Mouse (Mus musculus): ENCODE measurements around the gene Tmem256. TPM values are rescaled to one million over a fixed set of nuclear protein-coding genes. Genes with fewer than 3 reads are reported as not detected.

The Tmem256 gene
- polyA plus RNA-seq, 1 experiment, result 72.1 TPM

DNA sequence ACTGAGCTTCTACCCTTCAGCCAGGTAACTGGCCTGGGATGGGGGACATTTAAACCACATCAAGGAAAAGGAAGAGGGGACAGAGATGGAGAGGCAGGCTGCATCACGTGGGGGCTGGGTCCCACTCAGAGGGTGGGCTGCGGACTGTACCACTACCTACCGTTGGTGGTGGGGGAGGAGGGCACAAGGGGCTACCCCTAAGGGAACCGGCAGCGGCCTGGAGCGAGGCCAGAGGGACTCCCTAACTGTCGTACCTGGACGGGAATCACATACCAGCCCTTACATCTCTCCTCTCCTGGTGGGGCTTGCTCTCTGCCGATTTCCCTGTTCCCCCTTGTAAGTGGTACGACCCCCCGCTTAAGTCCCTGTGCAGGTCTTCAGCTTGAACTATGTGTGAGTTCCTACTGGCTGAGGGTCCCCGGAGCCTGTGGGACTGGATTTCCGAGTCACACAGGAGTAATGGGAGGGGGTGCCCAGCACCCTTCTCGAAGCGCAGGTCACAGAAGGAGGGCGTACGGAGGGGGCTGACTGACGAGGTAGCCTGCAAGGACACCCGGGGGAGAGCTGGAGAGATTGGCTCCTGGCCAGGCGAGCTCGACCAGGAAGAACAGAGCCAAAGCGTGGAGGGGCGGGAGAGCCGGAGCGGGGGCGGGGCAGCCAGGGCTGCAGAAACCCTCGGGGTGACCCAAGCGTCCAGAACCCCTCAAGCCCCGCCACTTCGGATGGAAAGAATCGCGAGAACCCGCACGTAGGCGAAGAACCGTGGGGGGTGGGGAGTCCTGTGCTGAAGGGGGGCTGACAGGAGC lies 37.7 kb upstream of the Tmem256 start:
- Histone ChIP-seq H3K27ac (ENCODE audit: insufficient read depth, low read length) (no peak overlapping the region), H3K4me3 (ENCODE audit: insufficient read depth, low read length) (0 out of 2 replicates have a peak overlapping the region, but pooled peaks have one; percentile 2), H3K4me1 (ENCODE audit: control insufficient read depth, insufficient read depth, low read length) (peaks cover 7% of the 10 kb centered on the region)
- no peak for TF ChIP-seq CTCF (IDR thresholded peaks at IDR 0.05; ENCODE audit: borderline replicate concordance, insufficient read depth, low read length)
- TF ChIP-seq POLR2A (IDR thresholded peaks at IDR 0.05; ENCODE audit: low read depth, low read length), result no peak

DNA sequence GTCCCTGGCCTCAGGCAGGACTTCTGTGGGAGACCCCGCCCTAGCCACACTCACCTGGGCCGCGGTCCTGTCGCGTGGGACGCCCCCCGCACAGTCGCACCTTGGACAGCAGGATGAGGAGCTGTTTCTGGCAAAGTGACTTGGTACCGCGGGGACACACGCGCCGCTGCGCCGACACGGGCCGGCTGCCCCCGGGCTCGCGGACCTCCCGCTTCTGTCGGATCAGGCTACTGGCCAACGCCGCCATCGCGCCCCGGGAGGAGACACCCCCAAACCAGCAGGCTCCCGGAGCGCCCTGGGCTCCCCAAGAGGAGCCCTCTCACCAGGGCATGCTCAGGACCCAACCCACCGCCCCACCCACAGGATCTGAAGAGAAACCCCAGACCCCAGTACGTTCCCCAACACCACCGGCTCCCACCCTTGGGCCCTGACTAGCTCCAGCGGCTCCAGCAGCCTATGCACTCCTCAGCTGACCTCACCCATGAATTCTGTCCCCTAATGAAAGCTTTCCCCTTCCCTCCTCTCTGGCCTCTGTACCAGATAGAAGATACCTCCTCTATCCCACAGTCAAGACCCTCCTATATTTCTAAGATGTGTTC lies 36.8 kb upstream of the Tmem256 start, which contains the start of gene Fgf11:
TSS of gene Fgf11 (minus strand) at position 479 of the 599 bp plus-strand sequence.
- Histone ChIP-seq H3K4me3 (ENCODE audit: insufficient read depth, low read length) (peak within 1 kb of the TSS; percentile 42), H3K27ac (ENCODE audit: insufficient read depth, low read length) (no peak within 1 kb of the TSS), H3K4me1 (ENCODE audit: control insufficient read depth, insufficient read depth, low read length) (peaks cover 7% of the 10 kb centered on the region)
- TF ChIP-seq POLR2A (IDR thresholded peaks at IDR 0.05; ENCODE audit: low read depth, low read length) (no peak), CTCF (IDR thresholded peaks at IDR 0.05; ENCODE audit: borderline replicate concordance, insufficient read depth, low read length) (no peak)

DNA sequence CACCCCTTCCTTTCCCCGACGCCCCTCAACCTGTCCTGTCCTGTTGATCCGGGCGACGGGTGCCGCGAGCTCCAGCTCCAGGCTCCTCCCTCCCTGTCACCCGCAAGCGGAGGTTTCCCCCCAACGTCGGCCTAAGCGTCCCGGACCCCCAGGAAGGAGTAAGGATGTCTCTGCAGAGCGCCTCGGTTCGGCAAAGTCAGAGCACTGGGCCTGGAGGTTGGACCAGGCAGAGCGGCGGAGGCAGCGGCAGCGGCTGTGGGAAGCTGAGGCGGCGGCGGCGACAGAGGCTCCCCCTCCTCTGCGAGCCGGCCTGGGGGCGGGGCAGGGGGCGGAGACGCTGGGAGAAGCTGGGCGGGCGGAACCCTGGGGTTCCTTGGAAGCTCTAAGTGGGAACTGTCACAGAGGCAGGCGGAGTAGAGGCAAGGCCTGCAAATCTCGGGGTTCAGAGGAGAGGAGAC lies 35.6 kb upstream of the Tmem256 start:
- Histone ChIP-seq H3K27ac (ENCODE audit: insufficient read depth, low read length) (no peak overlapping the region), H3K4me3 (ENCODE audit: insufficient read depth, low read length) (peak overlapping the region; percentile 42), H3K4me1 (ENCODE audit: control insufficient read depth, insufficient read depth, low read length) (peaks cover 7% of the 10 kb centered on the region)
- no peak for TF ChIP-seq CTCF (IDR thresholded peaks at IDR 0.05; ENCODE audit: borderline replicate concordance, insufficient read depth, low read length)
- peak; percentile 64; the same call in 1 of the 2 replicates for TF ChIP-seq POLR2A (IDR thresholded peaks at IDR 0.05; ENCODE audit: low read depth, low read length)

DNA sequence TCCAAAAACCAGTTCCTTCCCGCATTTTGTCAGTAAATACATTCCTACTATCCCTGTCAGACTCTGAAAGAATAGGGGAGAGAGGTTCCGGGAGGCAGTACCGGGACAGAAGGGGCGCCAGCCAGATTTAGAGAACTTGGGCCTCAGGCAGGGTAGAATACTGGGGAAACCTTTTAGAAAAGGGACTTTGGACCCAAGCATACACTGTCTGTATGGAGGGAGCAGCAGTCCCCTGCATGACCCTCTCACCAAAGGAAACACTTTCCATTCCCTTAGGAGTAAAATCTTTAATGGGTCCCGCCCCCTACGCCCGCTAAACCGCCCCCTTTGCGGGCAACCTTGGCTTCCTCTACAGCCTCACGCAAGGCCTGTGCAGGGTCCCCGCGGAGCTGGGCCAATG lies 35.0 kb upstream of the Tmem256 start:
- no peak overlapping the region for H3K27ac ChIP-seq (ENCODE audit: insufficient read depth, low read length)
- peaks cover 7% of the 10 kb centered on the region for H3K4me1 ChIP-seq (ENCODE audit: control insufficient read depth, insufficient read depth, low read length)
- H3K4me3 ChIP-seq (ENCODE audit: insufficient read depth, low read length), result peak overlapping the region; percentile 12; the same call in 1 of the 2 replicates
- TF ChIP-seq POLR2A (IDR thresholded peaks at IDR 0.05; ENCODE audit: low read depth, low read length) (no peak; the same call in 1 of the 2 replicates), CTCF (IDR thresholded peaks at IDR 0.05; ENCODE audit: borderline replicate concordance, insufficient read depth, low read length) (no peak)

DNA sequence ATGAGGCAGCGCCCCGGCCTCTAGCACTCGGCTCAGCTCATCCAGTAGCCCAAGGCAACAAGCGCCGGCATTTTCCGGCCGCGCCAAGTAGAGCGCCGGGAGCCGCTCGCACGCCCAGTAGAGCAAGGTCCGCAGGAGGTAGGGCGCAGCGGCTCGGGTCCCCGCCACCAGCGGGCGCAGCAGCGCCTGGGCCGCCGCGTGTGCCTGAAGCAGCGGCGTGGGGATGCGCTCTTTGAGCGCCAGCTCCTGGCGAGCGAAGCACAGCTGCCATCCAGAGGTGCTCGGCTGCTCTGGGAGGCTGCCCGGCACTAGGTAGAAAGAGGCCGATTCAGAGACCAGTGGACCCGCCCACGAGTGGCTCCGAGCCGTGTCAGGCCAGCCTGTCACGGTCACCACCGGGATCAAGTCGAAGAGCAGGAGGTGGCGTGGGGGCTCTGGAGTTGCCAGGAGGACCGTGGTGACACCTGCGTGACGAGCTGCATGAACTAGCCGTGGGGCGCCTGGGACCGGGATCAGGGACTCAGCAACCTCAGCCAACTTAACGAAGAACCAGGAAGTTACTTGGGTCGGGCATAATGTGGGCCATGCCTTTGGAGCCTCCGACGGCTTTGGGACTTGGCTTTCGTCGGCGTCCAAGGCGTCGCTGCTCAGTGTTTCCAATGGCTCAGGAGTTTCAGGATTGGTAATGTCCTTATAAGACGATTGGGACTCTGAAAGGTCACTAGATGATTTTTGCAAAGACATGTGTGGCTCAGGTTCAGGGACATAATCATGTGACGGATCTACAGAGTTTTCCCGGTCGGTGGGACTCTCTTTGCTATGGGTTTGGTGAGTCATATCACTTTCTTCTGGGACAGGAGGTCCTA lies 34.3 kb upstream of the Tmem256 start:
- H3K4me1 ChIP-seq (ENCODE audit: control insufficient read depth, insufficient read depth, low read length), result peaks cover 7% of the 10 kb centered on the region
- peak overlapping the region; percentile 12 for H3K4me3 ChIP-seq (ENCODE audit: insufficient read depth, low read length)
- H3K27ac ChIP-seq (ENCODE audit: insufficient read depth, low read length), result no peak overlapping the region
- TF ChIP-seq CTCF (IDR thresholded peaks at IDR 0.05; ENCODE audit: borderline replicate concordance, insufficient read depth, low read length), result peak; percentile 54
- peak; percentile 18; the same call in 1 of the 2 replicates for TF ChIP-seq POLR2A (IDR thresholded peaks at IDR 0.05; ENCODE audit: low read depth, low read length)

DNA sequence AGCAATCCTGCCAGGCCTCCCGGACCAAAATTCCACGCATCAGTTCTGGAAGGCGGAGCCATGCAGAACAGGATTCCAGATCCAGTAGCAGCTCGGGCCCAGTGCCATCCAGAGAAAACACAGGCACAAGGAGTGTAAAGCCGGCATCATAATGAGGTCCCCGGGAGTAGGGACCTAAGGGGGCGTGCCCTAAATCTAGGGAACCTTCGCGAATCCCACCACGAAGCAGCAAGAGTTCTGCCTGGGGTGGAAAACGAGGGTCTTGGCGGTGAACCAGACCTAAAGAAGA lies 33.7 kb upstream of the Tmem256 start:
- no peak overlapping the region for H3K27ac ChIP-seq (ENCODE audit: insufficient read depth, low read length)
- no peak overlapping the region for H3K4me3 ChIP-seq (ENCODE audit: insufficient read depth, low read length)
- peaks cover 7% of the 10 kb centered on the region for H3K4me1 ChIP-seq (ENCODE audit: control insufficient read depth, insufficient read depth, low read length)
- TF ChIP-seq CTCF (IDR thresholded peaks at IDR 0.05; ENCODE audit: borderline replicate concordance, insufficient read depth, low read length), result no peak
- TF ChIP-seq POLR2A (IDR thresholded peaks at IDR 0.05; ENCODE audit: low read depth, low read length), result no peak

DNA sequence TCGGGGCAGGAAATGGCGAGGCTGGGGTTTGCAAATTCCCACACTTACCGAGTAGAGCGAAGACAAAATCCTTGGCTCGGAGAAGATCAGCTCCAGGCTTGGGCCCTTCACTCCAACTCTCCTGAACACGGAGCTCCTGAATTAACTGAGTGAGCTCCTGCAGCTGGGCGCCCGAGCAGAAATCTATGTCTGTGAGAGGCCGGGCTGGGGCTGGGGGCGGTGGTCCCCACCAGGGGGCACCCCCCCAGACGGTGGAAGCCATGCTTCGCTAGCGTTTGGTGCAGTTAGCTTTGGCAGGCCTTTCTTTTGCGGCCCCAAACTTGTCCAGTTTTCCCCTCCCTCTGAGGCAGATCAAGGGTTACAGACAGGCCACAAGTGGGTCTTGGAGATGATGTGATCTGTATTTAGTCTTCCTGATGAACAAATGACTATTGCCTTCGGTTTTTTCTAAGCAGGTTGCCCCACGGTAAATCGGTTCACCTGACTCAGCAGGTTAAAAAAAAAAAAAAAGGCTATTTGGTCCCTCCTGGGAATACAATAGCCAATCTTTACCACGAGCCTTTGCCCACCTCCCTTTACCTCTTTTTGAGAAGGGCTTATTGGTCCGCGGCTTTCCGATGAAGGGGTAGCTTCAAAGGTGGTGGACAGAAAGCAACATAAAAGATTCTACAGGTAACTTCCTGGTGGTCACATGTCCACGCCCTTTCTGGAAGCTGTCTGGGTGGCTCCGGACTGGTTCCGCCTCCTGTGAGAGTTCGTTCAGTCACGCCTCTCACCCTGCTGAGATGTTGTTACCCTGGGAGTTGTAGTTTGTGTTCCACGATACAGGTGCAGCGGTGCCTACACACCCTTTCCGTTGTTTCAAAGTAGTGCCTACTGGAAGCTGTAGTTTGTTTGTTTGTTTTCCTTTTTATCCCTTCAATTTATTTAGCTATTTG lies 33.1 kb upstream of the Tmem256 start, which contains the start of gene Tmem102:
TSS of gene Tmem102 (minus strand) at position 653 of the 938 bp plus-strand sequence.
- no peak within 1 kb of the TSS for H3K4me3 ChIP-seq (ENCODE audit: insufficient read depth, low read length)
- no peak within 1 kb of the TSS for H3K27ac ChIP-seq (ENCODE audit: insufficient read depth, low read length)
- peaks cover 4% of the 10 kb centered on the region; the same call in 1 of the 2 replicates for H3K4me1 ChIP-seq (ENCODE audit: control insufficient read depth, insufficient read depth, low read length)
- no peak for TF ChIP-seq POLR2A (IDR thresholded peaks at IDR 0.05; ENCODE audit: low read depth, low read length)
- no peak for TF ChIP-seq CTCF (IDR thresholded peaks at IDR 0.05; ENCODE audit: borderline replicate concordance, insufficient read depth, low read length)

DNA sequence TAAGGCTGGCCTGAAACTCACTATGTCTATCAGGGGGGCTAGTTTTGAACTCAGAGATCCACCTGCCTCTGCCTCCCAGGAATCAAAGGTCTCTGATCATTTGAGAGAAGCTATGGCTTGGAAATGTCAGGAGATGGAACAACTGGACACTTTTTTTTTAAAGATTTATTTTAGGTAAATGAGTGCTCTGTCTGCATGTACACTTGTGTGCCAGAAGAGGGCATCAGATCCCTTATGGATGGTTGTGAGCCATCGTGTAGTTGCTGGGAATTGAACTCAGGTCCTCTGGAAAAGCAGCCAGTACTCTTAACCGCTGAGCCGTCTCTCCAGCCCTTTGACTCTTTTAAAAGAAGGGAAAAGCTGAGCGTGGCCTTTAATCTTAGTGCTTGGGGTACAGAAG lies 31.9 kb upstream of the Tmem256 start:
- Histone ChIP-seq H3K4me1 (ENCODE audit: control insufficient read depth, insufficient read depth, low read length) (peaks cover 2% of the 10 kb centered on the region; the same call in 1 of the 2 replicates), H3K4me3 (ENCODE audit: insufficient read depth, low read length) (no peak overlapping the region), H3K27ac (ENCODE audit: insufficient read depth, low read length) (no peak overlapping the region)
- TF ChIP-seq CTCF (IDR thresholded peaks at IDR 0.05; ENCODE audit: borderline replicate concordance, insufficient read depth, low read length) (no peak), POLR2A (IDR thresholded peaks at IDR 0.05; ENCODE audit: low read depth, low read length) (no peak)

Data from embryonic fibroblast, embryonic 13.5 days (primary cell).